Mouse (Mus musculus): Measurements from ENCODE around the gene Mycs. TPM values are rescaled to one million over a fixed set of nuclear protein-coding genes. Genes with fewer than 3 reads are reported as not detected.

The Mycs gene
- polyA plus RNA-seq (2015; fragmentation: Nextera tagmentation; extraction: Ambion mirVana) = not detected in 2 replicates

GRCm38 (mm10) chrX:5469165-5469564 is at the start of gene Mycs:
Gene Mycs (minus strand): TSS chrX:5469265.
- Histone ChIP-seq H3K36me3 (ENCODE audit: control insufficient read depth, insufficient read depth) (no peaks in the 10 kb centered on the region), H3K9me3 (ENCODE audit: control insufficient read depth) (no peaks in the 10 kb centered on the region), H3K27ac (ENCODE audit: low read depth, low read length) (no peak within 1 kb of the TSS), H3K4me1 (replicated peaks; ENCODE audit: control insufficient read depth, insufficient read depth, low read length) (no peaks in the 10 kb centered on the region), H3K4me2 (replicated peaks; ENCODE audit: low read depth) (no peak within 1 kb of the TSS), H3K4me3 (ENCODE audit: low read depth, low read length) (no peak within 1 kb of the TSS), H3K27me3 (replicated peaks; ENCODE audit: control insufficient read depth, insufficient read depth, low read length) (no peaks in the 10 kb centered on the region), H3K9ac (ENCODE audit: low read depth, low read length) (no peak within 1 kb of the TSS)
- WGBS = 77% methylated on average over 3 of the region's 3 CpGs
- TF ChIP-seq CTCF (IDR thresholded peaks at IDR 0.05; ENCODE audit: low read depth) = no peak
- ATAC-seq = no peak

DNA sequence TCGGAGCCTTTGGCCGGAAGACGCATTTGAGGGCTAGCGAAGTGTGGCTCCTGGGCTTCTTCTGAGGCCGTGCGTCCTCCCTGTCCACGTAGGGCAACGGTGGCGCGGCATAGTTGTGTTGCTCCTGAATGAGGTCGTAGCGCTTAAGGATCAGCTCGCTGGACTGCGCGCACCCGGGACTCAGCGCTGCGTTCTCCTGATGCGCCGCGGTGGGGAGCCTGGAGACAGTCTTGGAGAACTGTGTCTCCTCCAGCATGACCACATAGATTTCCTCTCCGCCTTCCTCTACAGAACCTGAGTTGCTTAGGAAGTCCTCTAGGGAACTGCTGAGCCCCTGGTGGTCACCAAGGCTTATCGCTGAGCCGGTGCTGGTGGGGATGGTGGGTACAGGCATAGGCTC is 1.0 kb downstream of the Mycs start:
- H3K27ac ChIP-seq (ENCODE audit: low read depth, low read length) = no peak overlapping the region
- WGBS = 11% methylated on average over 24 of the region's 24 CpGs
- no peak overlapping the region for H3K9ac ChIP-seq (ENCODE audit: low read depth, low read length)
- H3K4me3 ChIP-seq (ENCODE audit: low read depth, low read length) = no peak overlapping the region
- ATAC-seq = no peak
- H3K4me2 ChIP-seq (replicated peaks; ENCODE audit: low read depth) = no peak overlapping the region
- H3K27me3 ChIP-seq (replicated peaks; ENCODE audit: control insufficient read depth, insufficient read depth, low read length) = no peaks in the 10 kb centered on the region
- no peak for TF ChIP-seq CTCF (IDR thresholded peaks at IDR 0.05; ENCODE audit: low read depth)
- H3K36me3 ChIP-seq (ENCODE audit: control insufficient read depth, insufficient read depth) = no peaks in the 10 kb centered on the region
- no peaks in the 10 kb centered on the region for H3K9me3 ChIP-seq (ENCODE audit: control insufficient read depth)
- no peaks in the 10 kb centered on the region for H3K4me1 ChIP-seq (replicated peaks; ENCODE audit: control insufficient read depth, insufficient read depth, low read length)

Other genes with a start within 250 kb of the Mycs start
- not detected in 2 replicates for gene Btbd35f7, start 199.8 kb upstream of the Mycs start, polyA plus RNA-seq (2015; fragmentation: Nextera tagmentation; extraction: Ambion mirVana)